Mouse (Mus musculus) mature B cell (primary cell): ENCODE measurements around the gene Fkbp5.
"Not testable (repeated sequence)": the region's sequence is repeated elsewhere in the genome, so short reads cannot be mapped to it uniquely, and the experiment has no call there.

Experiments used
- in situ Hi-C: fragments of 300-500 bp; cut with MboI; formaldehyde crosslinking; loops from 2 replicates; pipeline ENCODE4 v1.14.3; 2019

Gene Fkbp5

GRCm38 (mm10) chr17:28421071-28421470 lies 96.3 kb downstream of the Fkbp5 start:
- in situ Hi-C loops, result no loop called here

GRCm38 (mm10) chr17:28420229-28421051 lies 96.9 kb downstream of the Fkbp5 start:
- in situ Hi-C loops, result no loop called here

GRCm38 (mm10) chr17:28419636-28420035 lies 97.7 kb downstream of the Fkbp5 start:
- in situ Hi-C loops, result no loop called here

- in situ Hi-C loops, result no loop called here
Observed at GRCm38 (mm10) chr17:28418954-28419353, 98.4 kb downstream of the Fkbp5 start.

GRCm38 (mm10) chr17:28418481-28418880 lies 98.8 kb downstream of the Fkbp5 start:
- in situ Hi-C loops, result not testable (repeated sequence)

- in situ Hi-C loops, result no loop called here
Observed at GRCm38 (mm10) chr17:28417771-28418170, 99.6 kb downstream of the Fkbp5 start.

GRCm38 (mm10) chr17:28415271-28415670 lies 102.1 kb downstream of the Fkbp5 start:
- in situ Hi-C loops, result no loop called here

- in situ Hi-C loops, result no loop called here
Observed at GRCm38 (mm10) chr17:28411381-28411960, 105.9 kb downstream of the Fkbp5 start.

- in situ Hi-C loops, result no loop called here
Observed at GRCm38 (mm10) chr17:28410731-28411130, 106.6 kb downstream of the Fkbp5 start.

GRCm38 (mm10) chr17:28408251-28408918 lies 108.9 kb downstream of the Fkbp5 start:
- in situ Hi-C loops, result no loop called here

- in situ Hi-C loops, result no loop called here
Observed at GRCm38 (mm10) chr17:28407418-28408250, 109.7 kb downstream of the Fkbp5 start.

- in situ Hi-C loops, result no loop called here
Observed at GRCm38 (mm10) chr17:28406471-28406870, 110.9 kb downstream of the Fkbp5 start.

GRCm38 (mm10) chr17:28404745-28405144 lies 112.6 kb downstream of the Fkbp5 start:
- in situ Hi-C loops, result not testable (repeated sequence)

GRCm38 (mm10) chr17:28404301-28404700 lies 113.0 kb downstream of the Fkbp5 start:
- in situ Hi-C loops, result no loop called here

- in situ Hi-C loops, result loop anchor here (25.0 kb wide), 1 partner anchor 142 kb away; the partner anchor contains the start of genes Armc12 and Clpsl2
Observed at GRCm38 (mm10) chr17:28394994-28395393, 122.3 kb downstream of the Fkbp5 start.

- in situ Hi-C loops, result loop anchor here (25.0 kb wide), 1 partner anchor 143 kb away; the partner anchor contains the start of genes Armc12 and Clpsl2
Observed at GRCm38 (mm10) chr17:28394051-28394765, 123.1 kb downstream of the Fkbp5 start.

GRCm38 (mm10) chr17:28391568-28392432 lies 125.5 kb downstream of the Fkbp5 start:
- in situ Hi-C loops, result loop anchor here (25.0 kb wide), 1 partner anchor 146 kb away; the partner anchor contains the start of genes Armc12 and Clpsl2

GRCm38 (mm10) chr17:28388534-28388933 lies 128.8 kb downstream of the Fkbp5 start:
- in situ Hi-C loops, result loop anchor here (25.0 kb wide), 1 partner anchor 149 kb away; the partner anchor contains the start of genes Armc12 and Clpsl2

- in situ Hi-C loops, result loop anchor here (25.0 kb wide), 1 partner anchor 151 kb away; the partner anchor contains the start of genes Armc12 and Clpsl2
Observed at GRCm38 (mm10) chr17:28386150-28386905, 131.0 kb downstream of the Fkbp5 start.
